8 mouse cellular contexts compared by ENCODE assay signal in genomic region chr4:53919188-53919587, GRCm38 (mm10).
DNase-seq lines count a peak whose midpoint lies in the region; ATAC-seq and TF ChIP-seq lines count a peak whose summit lies in the region.

No protein-coding gene starts in this region.

- peak; percentile 90 for TF ChIP-seq CTCF in kidney, postnatal 0 days (IDR thresholded peaks at IDR 0.05; ENCODE audit: low read depth)
- TF ChIP-seq CTCF in lung, postnatal 0 days (IDR thresholded peaks at IDR 0.05), result peak; percentile 86

- no peak for TF ChIP-seq EP300 in lung, postnatal 0 days (IDR thresholded peaks at IDR 0.05)

- no peak overlapping the region for H3K4me2 ChIP-seq in kidney, postnatal 0 days (ENCODE audit: low read length)
- no peak overlapping the region for H3K4me2 ChIP-seq in lung, postnatal 0 days (replicated peaks; ENCODE audit: low read depth, low read length)

- H3K9ac ChIP-seq in kidney, postnatal 0 days (ENCODE audit: low read depth, low read length), result no peak overlapping the region
- no peak overlapping the region for H3K9ac ChIP-seq in lung, postnatal 0 days (replicated peaks; ENCODE audit: low read depth)

- no peaks in the 10 kb centered on the region for H3K36me3 ChIP-seq in heart, embryonic 10.5 days
- no peaks in the 10 kb centered on the region for H3K36me3 ChIP-seq in kidney, postnatal 0 days (ENCODE audit: insufficient read depth, low read length)
- no peaks in the 10 kb centered on the region for H3K36me3 ChIP-seq in lung, postnatal 0 days (ENCODE audit: insufficient read depth, low read length)

- ATAC-seq in kidney, postnatal 0 days (replicated peaks; ENCODE audit: low FRiP score, low read depth), result 0 out of 2 replicates have a peak, but pooled peaks have one; percentile 43
- ATAC-seq in lung, postnatal 0 days, result 0 out of 2 replicates have a peak, but pooled peaks have one; percentile 47

- peak; percentile 25 to 52 for DNase-seq in heart, adult 18-20 months
- DNase-seq in heart, embryonic 10.5 days (ENCODE audit: low spot score), result no peak
- DNase-seq in urinary bladder, postnatal 25 days (ENCODE audit: low spot score), result peak; percentile 43
- DNase-seq in urinary bladder, adult 2 months (ENCODE audit: low spot score), result no peak
- DNase-seq in embryo, embryonic 11 days, result peak; percentile 81
- peak; percentile 89 for DNase-seq in kidney, postnatal 0 days (ENCODE audit: low spot score)
- peak; percentile 70 for DNase-seq in lung, postnatal 0 days (ENCODE audit: low spot score)
- DNase-seq in skeletal muscle tissue, adult 2 months (ENCODE audit: low read depth, low spot score), result peak; percentile 15

- no peak overlapping the region for H3K27ac ChIP-seq in heart, embryonic 10.5 days
- no peak overlapping the region for H3K27ac ChIP-seq in kidney, postnatal 0 days
- no peak overlapping the region for H3K27ac ChIP-seq in lung, postnatal 0 days (ENCODE audit: low read length)

- no peaks in the 10 kb centered on the region for H3K27me3 ChIP-seq in heart, embryonic 10.5 days (ENCODE audit: insufficient read depth, poor library complexity, severe bottlenecking)
- no peaks in the 10 kb centered on the region for H3K27me3 ChIP-seq in kidney, postnatal 0 days (ENCODE audit: insufficient read depth, low read length)
- H3K27me3 ChIP-seq in lung, postnatal 0 days (replicated peaks; ENCODE audit: insufficient read depth, low read length), result no peaks in the 10 kb centered on the region

- H3K9me3 ChIP-seq in heart, embryonic 10.5 days, result no peaks in the 10 kb centered on the region
- no peaks in the 10 kb centered on the region for H3K9me3 ChIP-seq in kidney, postnatal 0 days (replicated peaks; ENCODE audit: low read length)
- H3K9me3 ChIP-seq in lung, postnatal 0 days (ENCODE audit: low read length), result no peaks in the 10 kb centered on the region

- no peaks in the 10 kb centered on the region for H3K4me1 ChIP-seq in heart, embryonic 10.5 days
- no peaks in the 10 kb centered on the region for H3K4me1 ChIP-seq in kidney, postnatal 0 days (replicated peaks; ENCODE audit: insufficient read depth, low read length)
- no peaks in the 10 kb centered on the region for H3K4me1 ChIP-seq in lung, postnatal 0 days (ENCODE audit: insufficient read depth, low read depth, low read length)

- H3K4me3 ChIP-seq in heart, embryonic 10.5 days, result no peak overlapping the region
- no peak overlapping the region for H3K4me3 ChIP-seq in kidney, postnatal 0 days (replicated peaks; ENCODE audit: low read depth, low read length)
- no peak overlapping the region for H3K4me3 ChIP-seq in lung, postnatal 0 days (ENCODE audit: low read depth, low read length)

Comparison
In these comparisons a context has a peak if more than half of its experiments do, and no peak if none do; other contexts are left out.
1. DNase-seq: peak in heart, adult 18-20 months (2 of 2), urinary bladder, postnatal 25 days (single experiment), embryo, embryonic 11 days (single experiment), kidney, postnatal 0 days (single experiment), lung, postnatal 0 days (single experiment) and skeletal muscle tissue, adult 2 months (single experiment); none in heart, embryonic 10.5 days (single experiment) and urinary bladder, adult 2 months (single experiment).